Mouse (Mus musculus): ENCODE measurements around the gene Tmc2. TPM values are rescaled to one million over a fixed set of nuclear protein-coding genes. Genes with fewer than 3 reads are reported as not detected.

The Tmc2 gene
- polyA plus RNA-seq, 1 experiment = not detected

- no peak for DNase-seq (ENCODE audit: low read depth, low spot score)
- WGBS = 19% methylated on average over 4 of the region's 4 CpGs
Observed at GRCm38 (mm10) chr2:130293486-130293885, 98.5 kb downstream of the Tmc2 start.

GRCm38 (mm10) chr2:130294218-130294935 lies 99.4 kb downstream of the Tmc2 start:
- 14% methylated on average over 20 of the region's 20 CpGs for WGBS
- no peak for DNase-seq (ENCODE audit: low read depth, low spot score)

GRCm38 (mm10) chr2:130294936-130295277 lies 99.9 kb downstream of the Tmc2 start, which contains the start of gene Ebf4:
Gene Ebf4, plus strand, starts transcription at chr2:130295169.
- under 1% methylated on average over 37 of the region's 39 CpGs for WGBS
- no peak for DNase-seq (ENCODE audit: low read depth, low spot score)

GRCm38 (mm10) chr2:130295331-130296133 lies 100.5 kb downstream of the Tmc2 start:
- DNase-seq (ENCODE audit: low read depth, low spot score) = no peak
- 1% methylated on average over 88 of the region's 99 CpGs for WGBS

- DNase-seq (ENCODE audit: low read depth, low spot score) = no peak
- WGBS = 3% methylated on average over 20 of the region's 20 CpGs
Observed at GRCm38 (mm10) chr2:130296134-130296745, 101.2 kb downstream of the Tmc2 start.

- DNase-seq (ENCODE audit: low read depth, low spot score) = no peak
- WGBS = 83% methylated on average over 9 of the region's 9 CpGs
Observed at GRCm38 (mm10) chr2:130297580-130297979, 102.6 kb downstream of the Tmc2 start.

GRCm38 (mm10) chr2:130303014-130303413 lies 108.0 kb downstream of the Tmc2 start:
- 54% methylated on average over 4 of the region's 4 CpGs for WGBS
- no peak for DNase-seq (ENCODE audit: low read depth, low spot score)

Other genes starting within 250 kb of the Tmc2 start
- 0.04 and 0.05 TPM in 2 replicates for gene Tgm3, start 182.8 kb upstream of the Tmc2 start, polyA plus RNA-seq (2012; rRNA removed)
- not detected in 2 replicates for gene Tgm6, start 82.8 kb upstream of the Tmc2 start, polyA plus RNA-seq (2012; rRNA removed)
- gene Snrpb, start 15.8 kb upstream of the Tmc2 start, polyA plus RNA-seq (2012; rRNA removed) = 186 and 221 TPM in 2 replicates
- 57.1 and 75.1 TPM in 2 replicates for gene Nop56, start 79.2 kb downstream of the Tmc2 start, polyA plus RNA-seq (2012; rRNA removed)
- 224 and 301 TPM in 2 replicates for gene Idh3b, start 89.4 kb downstream of the Tmc2 start, polyA plus RNA-seq (2012; rRNA removed)
- gene Ebf4, start 100.0 kb downstream of the Tmc2 start, polyA plus RNA-seq (2012; rRNA removed) = 0.63 and 1.0 TPM in 2 replicates
- 3.4 and 4.2 TPM in 2 replicates for gene Cpxm1, start 202.4 kb downstream of the Tmc2 start, polyA plus RNA-seq (2012; rRNA removed)
- not detected in 2 replicates for gene Gm28372, start 210.0 kb downstream of the Tmc2 start, polyA plus RNA-seq (2012; rRNA removed)
- not detected in 2 replicates for gene 1700020A23Rik, start 210.1 kb downstream of the Tmc2 start, polyA plus RNA-seq (2012; rRNA removed)
- gene Tmem239, start 211.3 kb downstream of the Tmc2 start, polyA plus RNA-seq (2012; rRNA removed) = not detected in 2 replicates
- 55.2 and 70.3 TPM in 2 replicates for gene Vps16, start 229.1 kb downstream of the Tmc2 start, polyA plus RNA-seq (2012; rRNA removed)
- gene Pced1a, start 229.5 kb downstream of the Tmc2 start, polyA plus RNA-seq (2012; rRNA removed) = 11.0 and 12.5 TPM in 2 replicates